15 mouse cellular contexts compared by ENCODE assay signal in genomic region chr4:95215187-95215586, GRCm38 (mm10).
DNase-seq lines count a peak whose midpoint lies in the region; ATAC-seq and TF ChIP-seq lines count a peak whose summit lies in the region.
"Had no signal": no experiment of that assay in that cellular context is flagged by ENCODE, and none has a peak within 500 bp of the region (broad histone marks: within the 10 kb centered on the region; RNA-seq: fewer than 3 reads in every experiment).

No protein-coding gene starts in this region.

- H3K4me3 ChIP-seq in heart, embryonic 10.5 days = no peak overlapping the region
- H3K4me3 ChIP-seq in heart, embryonic 12.5 days = no peak overlapping the region
- no peak overlapping the region for H3K4me3 ChIP-seq in liver, embryonic 15.5 days (replicated peaks)
- H3K4me3 ChIP-seq in gastrocnemius, adult 2 months = no peak overlapping the region
- no peak overlapping the region for H3K4me3 ChIP-seq in hindbrain, embryonic 10.5 days
- H3K4me3 ChIP-seq: embryonic facial prominence, embryonic 12.5 days; forebrain, embryonic 13.5 days had no signal

- TF ChIP-seq CTCF in gastrocnemius, adult 2 months (IDR thresholded peaks at IDR 0.05) = no peak

- no peak for ATAC-seq in heart, embryonic 12.5 days (ENCODE audit: insufficient number of reproducible peaks, low FRiP score)
- peak; percentile 84 for ATAC-seq in activated CD4-positive, CD25-positive, alpha-beta regulatory T cell, adult 4 months
- peak; percentile 70 for ATAC-seq in liver, embryonic 15.5 days (ENCODE audit: insufficient read depth)
- ATAC-seq: forebrain, embryonic 13.5 days; hindbrain, postnatal 0 days had no signal

- peaks cover 16% of the 10 kb centered on the region for H3K4me1 ChIP-seq in heart, embryonic 10.5 days
- H3K4me1 ChIP-seq in heart, embryonic 12.5 days (replicated peaks) = peaks cover 11% of the 10 kb centered on the region
- H3K4me1 ChIP-seq in liver, embryonic 15.5 days (replicated peaks) = no peaks in the 10 kb centered on the region
- peaks cover 15% of the 10 kb centered on the region for H3K4me1 ChIP-seq in hindbrain, embryonic 10.5 days (replicated peaks)
- H3K4me1 ChIP-seq: embryonic facial prominence, embryonic 12.5 days; forebrain, embryonic 13.5 days had no signal

- DNase-seq in heart, embryonic 10.5 days (ENCODE audit: low spot score) = peak; percentile 53
- peak; percentile 35 for DNase-seq in spleen, adult 12 weeks (ENCODE audit: low spot score)
- no peak for DNase-seq in gastrocnemius, adult 2 months
- DNase-seq in c-Kit-positive CD71-positive TER-119-positive erythroid progenitor cells, embryonic 14.5 days (ENCODE audit: low spot score) = no peak
- no peak for DNase-seq in hindbrain, embryonic 10.5 days (ENCODE audit: low spot score)
- DNase-seq: adrenal gland, postnatal 14 days; cerebellum, adult 8-10 months; kidney, postnatal 10 days; thymus, adult 18-20 months had no signal

- intact Hi-C loops in gastrocnemius, adult 2 months (cut with DNase I) = no loop called here

- H3K36me3 ChIP-seq in heart, embryonic 10.5 days = no peaks in the 10 kb centered on the region
- H3K36me3 ChIP-seq in heart, embryonic 12.5 days = no peaks in the 10 kb centered on the region
- H3K36me3 ChIP-seq in liver, embryonic 15.5 days (replicated peaks) = no peaks in the 10 kb centered on the region
- H3K36me3 ChIP-seq in hindbrain, embryonic 10.5 days = no peaks in the 10 kb centered on the region
- H3K36me3 ChIP-seq: embryonic facial prominence, embryonic 12.5 days had no signal

- H3K9me3 ChIP-seq in heart, embryonic 10.5 days = no peaks in the 10 kb centered on the region
- no peaks in the 10 kb centered on the region for H3K9me3 ChIP-seq in heart, embryonic 12.5 days (replicated peaks)
- H3K9me3 ChIP-seq in liver, embryonic 15.5 days (replicated peaks) = no peaks in the 10 kb centered on the region
- H3K9me3 ChIP-seq in hindbrain, embryonic 10.5 days = no peaks in the 10 kb centered on the region
- H3K9me3 ChIP-seq: embryonic facial prominence, embryonic 12.5 days; forebrain, embryonic 13.5 days had no signal

- no peak overlapping the region for H3K4me2 ChIP-seq in heart, embryonic 12.5 days
- no peak overlapping the region for H3K4me2 ChIP-seq in liver, embryonic 15.5 days
- H3K4me2 ChIP-seq: embryonic facial prominence, embryonic 12.5 days; forebrain, embryonic 13.5 days had no signal

- no peaks in the 10 kb centered on the region for H3K27me3 ChIP-seq in heart, embryonic 10.5 days (ENCODE audit: insufficient read depth, poor library complexity, severe bottlenecking)
- H3K27me3 ChIP-seq in heart, embryonic 12.5 days (replicated peaks) = no peaks in the 10 kb centered on the region
- no peaks in the 10 kb centered on the region for H3K27me3 ChIP-seq in liver, embryonic 15.5 days
- no peaks in the 10 kb centered on the region for H3K27me3 ChIP-seq in hindbrain, embryonic 10.5 days (ENCODE audit: insufficient read depth, poor library complexity, severe bottlenecking)
- H3K27me3 ChIP-seq: embryonic facial prominence, embryonic 12.5 days; forebrain, embryonic 13.5 days had no signal

- no peak overlapping the region for H3K27ac ChIP-seq in heart, embryonic 10.5 days
- no peak overlapping the region for H3K27ac ChIP-seq in heart, embryonic 12.5 days (ENCODE audit: poor library complexity, severe bottlenecking)
- 0 out of 2 replicates have a peak overlapping the region, but pooled peaks have one; percentile 38 for H3K27ac ChIP-seq in liver, embryonic 15.5 days (replicated peaks)
- no peak overlapping the region for H3K27ac ChIP-seq in gastrocnemius, adult 2 months
- H3K27ac ChIP-seq in hindbrain, embryonic 10.5 days = no peak overlapping the region
- H3K27ac ChIP-seq: embryonic facial prominence, embryonic 12.5 days; forebrain, embryonic 13.5 days; hindbrain, postnatal 0 days had no signal

- no peak overlapping the region for H3K9ac ChIP-seq in heart, embryonic 12.5 days
- no peak overlapping the region for H3K9ac ChIP-seq in liver, embryonic 15.5 days
- H3K9ac ChIP-seq: embryonic facial prominence, embryonic 12.5 days; forebrain, embryonic 13.5 days had no signal

- WGBS in heart, embryonic 10.5 days = 84% methylated on average over 7 of the region's 7 CpGs
- 84% methylated on average over 7 of the region's 7 CpGs for WGBS in heart, embryonic 12.5 days
- 49% methylated on average over 7 of the region's 7 CpGs for WGBS in liver, embryonic 15.5 days (ENCODE audit: insufficient replicate concordance)
- WGBS in hindbrain, embryonic 10.5 days = 85% methylated on average over 7 of the region's 7 CpGs

Comparison
In these comparisons a context has a peak if more than half of its experiments do, and no peak if none do; other contexts are left out.
1. DNase-seq: peak in heart, embryonic 10.5 days (single experiment) and spleen, adult 12 weeks (single experiment); none in gastrocnemius, adult 2 months (single experiment), c-Kit-positive CD71-positive TER-119-positive erythroid progenitor cells, embryonic 14.5 days (single experiment) and hindbrain, embryonic 10.5 days (single experiment).